Mouse (Mus musculus) C2C12 (cell line): ENCODE measurements around the gene Pnma1.

ENCODE experiments used
- CEBPB ChIP-seq: IDR thresholded peaks from one replicate; pipeline ENCODE4 v1.6.1; 2011; ENCODE audit warnings: low read depth, mild to moderate bottlenecking, control low read depth, moderate library complexity
- CTCF ChIP-seq: IDR thresholded peaks from one replicate; pipeline ENCODE4 v1.5.1; 2011; ENCODE audit not compliant: control insufficient read depth, insufficient read depth, insufficient read length
- MAX ChIP-seq: IDR thresholded peaks from one replicate; pipeline ENCODE4 v1.6.1; 2011; ENCODE audit warnings: mild to moderate bottlenecking, control low read depth
- USF1 ChIP-seq: IDR thresholded peaks from one replicate; pipeline ENCODE4 v1.6.1; 2011; ENCODE audit warnings: low read depth, mild to moderate bottlenecking, control low read depth, moderate library complexity

DNA sequence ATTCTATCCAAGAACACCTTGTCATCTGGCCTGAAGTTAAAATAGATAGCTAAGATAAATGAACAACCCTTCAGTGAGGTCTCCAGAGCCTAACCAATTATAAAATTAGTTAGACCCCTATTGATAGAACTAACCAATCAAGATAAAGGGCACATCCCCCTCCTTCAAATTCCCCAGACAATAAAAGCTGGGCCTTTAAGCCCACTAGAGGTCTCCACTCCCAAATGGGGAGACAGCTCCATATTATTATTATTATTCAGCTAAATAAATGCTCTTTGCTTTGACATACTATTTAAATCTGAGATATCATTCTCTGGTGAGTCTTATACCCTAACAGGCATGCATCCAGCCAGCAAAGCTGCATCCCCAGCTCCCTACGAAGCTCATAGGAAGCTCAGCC, 38.4 kb downstream of the Pnma1 start:
- TF ChIP-seq CTCF, result no peak
- TF ChIP-seq MAX, result no peak
- TF ChIP-seq USF1, result no peak
- no peak for TF ChIP-seq CEBPB
